Mouse (Mus musculus): Measurements from ENCODE around the gene Atp2a1. TPM values are rescaled to one million over a fixed set of nuclear protein-coding genes. Genes with fewer than 3 reads are reported as not detected.
"Not testable (repeated sequence)": the region's sequence is repeated elsewhere in the genome, so short reads cannot be mapped to it uniquely, and the experiment has no call there.

Atp2a1 gene
- total RNA-seq (2021), result over 10,000 TPM; 23,271 to 27,147 TPM
- long read RNA-seq, experiment 1, partial matches to known transcripts, result 7,189 of 228,292 reads
- long read RNA-seq, experiment 1, other reads (novel, unspliced or antisense), result 221,103 of 228,292 reads
- long read RNA-seq, experiment 2, partial matches to known transcripts, result 7,037 of 169,580 reads
- long read RNA-seq, experiment 2, other reads (novel, unspliced or antisense), result 162,543 of 169,580 reads

DNA sequence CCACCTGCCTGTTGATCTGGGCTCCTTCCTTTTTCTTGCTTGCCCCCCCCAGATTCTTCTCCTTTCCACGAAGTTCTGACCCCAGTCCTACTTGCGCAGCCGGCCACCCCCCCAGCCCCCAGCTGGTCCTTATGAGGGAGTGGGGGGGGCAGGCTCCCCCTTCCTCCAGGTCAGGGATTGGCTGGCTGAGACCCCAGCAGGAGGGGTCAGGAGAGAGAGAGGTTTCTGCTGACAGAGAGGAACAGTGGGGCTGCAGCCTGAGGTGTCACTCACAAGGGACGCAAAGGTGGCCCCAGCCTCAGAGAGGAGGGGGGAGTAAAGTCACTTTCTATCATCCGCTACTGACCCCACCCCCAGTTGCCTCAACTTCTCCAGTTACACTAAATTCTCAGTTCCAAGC lies at the start of gene Atp2a1:
Atp2a1 (minus strand) TSS at position 105 of the 400 bp plus-strand sequence.
- DNase-seq (ENCODE audit: low spot score), result peak; percentile 87

DNA sequence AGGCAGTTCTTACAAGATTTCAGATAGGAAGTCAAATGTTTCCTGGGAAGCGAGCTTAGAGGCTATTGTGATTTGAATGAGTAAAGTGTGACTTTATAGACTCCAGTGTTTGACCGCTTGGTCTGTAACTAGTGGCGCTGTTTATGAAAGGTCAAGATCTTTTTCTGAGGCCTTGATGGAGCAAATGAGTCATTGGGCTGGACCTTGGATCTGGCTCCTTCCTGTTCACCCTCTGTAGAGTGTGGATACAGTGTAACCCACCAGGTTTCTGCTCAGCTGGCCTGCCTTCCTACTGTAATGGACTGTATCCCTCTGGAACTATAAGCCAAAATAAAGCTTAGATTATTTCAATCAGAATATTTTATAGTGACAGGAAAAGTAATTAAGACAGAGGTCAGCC lies 48.4 kb upstream of the Atp2a1 start:
- DNase-seq (ENCODE audit: low spot score), result no peak

DNA sequence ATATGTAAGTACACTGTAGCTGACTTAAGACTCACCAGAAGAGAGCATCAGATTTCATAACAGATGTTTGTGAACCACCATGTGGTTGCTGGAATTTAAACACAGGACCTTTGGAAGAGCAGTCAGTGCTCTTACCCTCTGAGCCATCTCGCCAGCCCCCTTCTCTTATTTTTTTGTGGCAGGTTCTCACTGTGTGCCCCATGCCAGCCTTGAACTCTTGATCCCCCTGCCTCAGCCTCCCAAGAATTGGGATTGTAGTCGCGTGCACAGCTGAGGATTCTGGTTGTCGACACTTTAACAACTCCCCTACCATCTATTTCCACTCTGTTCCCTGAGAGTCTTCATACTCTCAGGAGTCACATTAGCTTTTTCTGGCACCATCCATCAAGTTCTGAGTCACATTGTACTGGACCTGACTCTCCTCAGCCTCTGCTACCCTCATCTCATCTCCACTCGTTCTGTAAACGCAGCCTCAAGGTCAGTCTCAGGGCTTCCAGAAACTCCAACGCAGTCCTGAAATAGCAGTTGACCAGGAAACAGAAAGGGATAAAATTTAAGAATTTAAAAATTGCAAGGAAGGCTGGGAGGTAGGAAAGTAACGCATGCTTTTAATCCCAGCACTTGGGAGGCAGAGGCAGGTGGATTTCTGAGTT lies 44.3 kb upstream of the Atp2a1 start:
- no peak for DNase-seq (ENCODE audit: low spot score)

GRCm38 (mm10) chr7:126504913-126505312 lies 42.0 kb upstream of the Atp2a1 start:
- no peak for DNase-seq (ENCODE audit: low spot score)

GRCm38 (mm10) chr7:126503273-126503878 lies 40.5 kb upstream of the Atp2a1 start, which contains the start of gene Atxn2l:
Atxn2l (minus strand) TSS chr7:126503437.
- peak; percentile 98 for DNase-seq (ENCODE audit: low spot score)

GRCm38 (mm10) chr7:126502751-126503150 lies 39.8 kb upstream of the Atp2a1 start:
- peak; percentile 16 for DNase-seq (ENCODE audit: low spot score)

- DNase-seq (ENCODE audit: low spot score), result peak; percentile 89
Observed at GRCm38 (mm10) chr7:126502023-126502741, 39.3 kb upstream of the Atp2a1 start.

DNA sequence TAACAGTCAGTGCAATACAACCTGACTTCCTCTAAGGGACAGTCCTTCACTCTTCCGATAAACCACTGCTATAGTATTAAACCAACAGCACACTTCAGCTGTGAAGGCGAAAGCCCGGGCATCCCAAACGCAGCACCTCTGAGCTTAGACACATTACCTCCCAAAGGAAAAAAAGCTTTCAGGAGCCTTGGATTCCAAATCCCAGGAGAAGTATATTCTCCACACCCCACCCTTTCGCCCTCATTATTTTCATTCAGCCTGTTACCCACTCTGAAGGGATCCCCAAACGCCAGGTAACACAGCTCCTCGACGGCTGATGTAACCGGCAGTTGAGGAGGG lies 38.7 kb upstream of the Atp2a1 start:
- no peak for DNase-seq (ENCODE audit: low spot score)

- no peak for DNase-seq (ENCODE audit: low spot score)
Observed at GRCm38 (mm10) chr7:126499416-126499815, 36.5 kb upstream of the Atp2a1 start.

DNA sequence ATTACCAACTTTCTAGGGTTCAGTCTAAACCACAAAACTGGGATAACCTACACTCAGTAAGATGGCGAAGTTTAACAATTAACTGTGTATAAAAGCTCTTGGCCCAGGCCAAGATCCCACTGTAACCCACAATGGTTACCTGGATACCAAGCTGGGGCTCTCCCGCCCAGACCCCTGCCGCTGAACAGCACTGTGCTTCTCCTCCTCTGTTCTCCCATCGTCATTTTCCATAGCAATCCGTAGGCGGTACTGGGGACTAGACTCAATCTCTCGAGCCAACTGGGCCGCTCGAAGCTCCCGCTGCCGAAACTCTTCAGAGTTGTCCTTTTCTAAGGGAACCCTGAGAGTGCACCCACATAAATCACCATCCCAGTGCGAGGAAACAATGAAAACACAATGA lies 35.1 kb upstream of the Atp2a1 start:
- no peak for DNase-seq (ENCODE audit: low spot score)

- no peak for DNase-seq (ENCODE audit: low spot score)
Observed at GRCm38 (mm10) chr7:126496475-126496874, 33.6 kb upstream of the Atp2a1 start.

DNA sequence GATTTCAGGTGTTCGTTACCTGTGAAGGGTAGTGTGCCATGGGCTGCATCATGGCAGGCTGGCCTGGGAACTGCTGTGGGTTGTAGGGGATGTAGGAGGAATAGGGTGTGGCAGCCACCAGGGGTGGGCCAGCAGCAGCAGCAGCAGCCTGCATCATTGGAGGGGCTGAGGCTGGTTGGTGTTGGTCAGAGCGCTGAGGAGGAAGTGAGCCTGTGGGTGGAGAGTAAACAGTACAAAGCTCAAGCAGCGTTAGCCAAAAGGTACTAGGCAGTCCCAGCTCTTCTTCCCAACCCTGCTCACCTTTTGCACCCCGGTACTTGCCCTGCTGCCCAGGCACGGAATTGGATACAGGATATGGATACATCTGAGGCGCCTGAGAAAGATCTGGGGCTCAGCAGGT lies 31.2 kb upstream of the Atp2a1 start:
- no peak for DNase-seq (ENCODE audit: low spot score)

GRCm38 (mm10) chr7:126491973-126492372 lies 29.1 kb upstream of the Atp2a1 start:
- DNase-seq (ENCODE audit: low spot score), result no peak

GRCm38 (mm10) chr7:126491005-126491404 lies 28.1 kb upstream of the Atp2a1 start:
- no peak for DNase-seq (ENCODE audit: low spot score)

DNA sequence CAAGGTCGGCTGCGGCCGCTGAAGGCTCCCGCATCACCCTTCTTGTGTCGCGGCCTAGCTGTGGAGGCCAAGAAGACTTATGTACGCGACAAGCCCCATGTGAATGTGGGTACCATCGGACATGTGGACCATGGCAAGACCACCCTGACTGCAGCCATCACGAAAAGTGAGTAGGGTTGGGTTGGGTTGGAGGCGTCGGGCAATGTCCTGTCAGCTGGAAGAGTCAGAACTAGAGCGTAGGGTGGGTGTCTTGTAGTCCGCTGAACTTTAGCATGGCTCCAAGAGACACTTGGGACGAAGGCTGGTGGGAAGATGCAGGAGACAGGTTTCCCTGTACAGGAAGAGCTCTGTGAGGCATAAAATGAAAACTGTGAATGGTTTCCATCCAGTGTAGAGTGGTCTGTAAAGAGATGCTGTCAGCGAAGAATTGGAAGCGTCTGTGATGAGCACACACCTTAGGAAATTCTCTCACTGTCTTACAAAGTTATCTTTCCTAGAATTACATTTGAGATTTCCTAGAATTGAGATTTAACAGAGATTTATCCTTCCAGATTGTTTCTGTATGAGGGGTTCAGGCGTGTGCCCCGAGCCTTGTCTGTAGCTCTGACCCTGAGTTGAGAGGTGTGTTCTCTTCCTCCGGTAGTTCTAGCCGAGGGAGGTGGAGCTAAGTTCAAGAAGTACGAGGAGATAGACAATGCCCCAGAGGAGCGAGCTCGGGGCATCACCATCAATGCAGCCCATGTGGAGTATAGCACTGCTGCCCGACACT lies 24.9 kb upstream of the Atp2a1 start:
- DNase-seq (ENCODE audit: low spot score), result not testable (repeated sequence)

DNA sequence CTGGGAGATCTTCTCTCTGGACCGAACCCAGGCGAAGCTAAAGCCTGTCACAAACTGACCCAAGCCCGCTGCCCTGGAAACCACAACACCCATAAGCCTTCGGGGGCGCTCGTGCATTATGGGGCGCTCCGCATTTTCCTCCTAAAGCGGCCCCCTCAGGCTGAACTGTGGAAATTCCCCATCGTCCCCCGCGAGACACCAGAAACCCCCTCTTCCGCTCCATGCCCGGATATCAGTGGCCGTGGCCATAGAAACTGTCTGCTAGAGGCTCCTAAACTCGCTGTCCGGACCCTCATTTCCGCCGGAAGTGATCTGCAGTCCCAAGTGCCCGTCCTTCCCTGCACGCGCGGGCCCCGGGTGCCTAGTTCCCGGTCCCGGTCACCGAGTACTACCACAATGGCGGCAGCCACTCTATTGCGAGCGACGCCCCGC lies 24.2 kb upstream of the Atp2a1 start, which contains the start of gene Tufm:
Tufm (plus strand) TSS at position 310 of the 432 bp plus-strand sequence.
- peak; percentile 97 for DNase-seq (ENCODE audit: low spot score)

- peak; percentile 84 for DNase-seq (ENCODE audit: low spot score)
Observed at GRCm38 (mm10) chr7:126482392-126482871, 19.5 kb upstream of the Atp2a1 start.

DNA sequence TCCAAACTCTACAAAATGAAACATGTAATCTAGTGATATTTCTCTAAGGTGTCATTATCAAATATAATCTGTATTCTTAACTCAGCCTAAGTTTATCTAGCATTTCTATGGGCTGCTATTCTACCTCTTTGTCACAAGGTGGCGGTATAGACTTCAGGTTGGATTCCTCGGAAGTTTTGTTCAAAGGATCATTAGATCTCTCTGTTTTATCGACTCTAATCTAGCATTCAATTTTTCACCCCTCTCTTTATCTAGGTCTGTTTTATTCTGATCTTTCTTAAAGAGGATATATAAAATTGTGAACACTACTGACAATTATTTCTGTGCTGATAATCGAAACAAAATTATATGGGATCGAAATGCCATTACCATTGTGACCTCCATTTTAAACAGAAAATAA lies 18.8 kb upstream of the Atp2a1 start:
- DNase-seq (ENCODE audit: low spot score), result no peak

GRCm38 (mm10) chr7:126474993-126475581 lies 12.2 kb upstream of the Atp2a1 start, which contains the start of gene Sh2b1:
Sh2b1 (minus strand) TSS chr7:126475424.
- peak; percentile 85 for DNase-seq (ENCODE audit: low spot score)

GRCm38 (mm10) chr7:126474486-126474955 lies 11.6 kb upstream of the Atp2a1 start:
- DNase-seq (ENCODE audit: low spot score), result no peak

Measured in gastrocnemius, adult 18-20 months (tissue).